Mouse (Mus musculus): ENCODE measurements around the gene Zfp62. TPM values are rescaled to one million over a fixed set of nuclear protein-coding genes. Genes with fewer than 3 reads are reported as not detected.

Zfp62 gene
- 25.6 and 40.2 TPM in 2 replicates for total RNA-seq (2014; rRNA removed)
- polyA plus RNA-seq (2015; fragmentation: Nextera tagmentation; extraction: Ambion mirVana) = 26.0 and 26.6 TPM in 2 replicates

GRCm38 (mm10) chr11:49203129-49203768 is at the start of gene Zfp62:
Gene Zfp62 (plus strand): TSS chr11:49203292.
- TF ChIP-seq CTCF (IDR thresholded peaks at IDR 0.05) = no peak
- under 1% methylated on average over 38 of the region's 47 CpGs for WGBS
- Histone ChIP-seq H3K27ac (ENCODE audit: low read depth, low read length) (peak within 1 kb of the TSS; percentile 97), H3K9me3 (ENCODE audit: low read length) (no peaks in the 10 kb centered on the region), H3K36me3 (ENCODE audit: insufficient read depth, low read length) (no peaks in the 10 kb centered on the region), H3K4me2 (ENCODE audit: low read depth, low read length, poor library complexity, severe bottlenecking) (peak within 1 kb of the TSS; percentile 77), H3K9ac (replicated peaks; ENCODE audit: low read length, poor library complexity, severe bottlenecking) (peak within 1 kb of the TSS; percentile 98), H3K27me3 (ENCODE audit: insufficient read depth, low read length) (no peaks in the 10 kb centered on the region), H3K4me3 (ENCODE audit: low read depth, low read length) (peak within 1 kb of the TSS; percentile 98), H3K4me1 (ENCODE audit: insufficient read depth, low read length) (peaks cover 9% of the 10 kb centered on the region)
- ATAC-seq (ENCODE audit: low FRiP score) (peak; percentile 95), DNase-seq (ENCODE audit: low spot score) (peak; percentile 95)

- DNase-seq (ENCODE audit: low spot score) = no peak
- Histone ChIP-seq H3K9ac (replicated peaks; ENCODE audit: low read length, poor library complexity, severe bottlenecking) (no peak within 1 kb of the TSS), H3K36me3 (ENCODE audit: insufficient read depth, low read length) (no peaks in the 10 kb centered on the region), H3K4me1 (ENCODE audit: insufficient read depth, low read length) (no peaks in the 10 kb centered on the region), H3K4me3 (ENCODE audit: low read depth, low read length) (no peak within 1 kb of the TSS), H3K9me3 (ENCODE audit: low read length) (no peaks in the 10 kb centered on the region), H3K27me3 (ENCODE audit: insufficient read depth, low read length) (no peaks in the 10 kb centered on the region), H3K27ac (ENCODE audit: low read depth, low read length) (no peak within 1 kb of the TSS), H3K4me2 (ENCODE audit: low read depth, low read length, poor library complexity, severe bottlenecking) (no peak within 1 kb of the TSS)
- 91% methylated on average over 1 of the region's 1 CpGs for WGBS
- ATAC-seq (ENCODE audit: low FRiP score) = no peak
- TF ChIP-seq CTCF (IDR thresholded peaks at IDR 0.05) = no peak
Measured at GRCm38 (mm10) chr11:49154077-49154476, 49.0 kb upstream of the Zfp62 start, which contains the start of gene Olfr1394. Gene Olfr1394 (plus strand): TSS chr11:49154377.

GRCm38 (mm10) chr11:49156821-49157814 is 46.0 kb upstream of the Zfp62 start:
- no peaks in the 10 kb centered on the region for H3K27me3 ChIP-seq (ENCODE audit: insufficient read depth, low read length)
- H3K4me3 ChIP-seq (ENCODE audit: low read depth, low read length) = no peak overlapping the region
- DNase-seq (ENCODE audit: low spot score) (no peak), ATAC-seq (ENCODE audit: low FRiP score) (no peak)
- no peak overlapping the region for H3K9ac ChIP-seq (replicated peaks; ENCODE audit: low read length, poor library complexity, severe bottlenecking)
- WGBS = 95% methylated on average over 2 of the region's 2 CpGs
- no peaks in the 10 kb centered on the region for H3K9me3 ChIP-seq (ENCODE audit: low read length)
- no peaks in the 10 kb centered on the region for H3K4me1 ChIP-seq (ENCODE audit: insufficient read depth, low read length)
- no peaks in the 10 kb centered on the region for H3K36me3 ChIP-seq (ENCODE audit: insufficient read depth, low read length)
- H3K4me2 ChIP-seq (ENCODE audit: low read depth, low read length, poor library complexity, severe bottlenecking) = no peak overlapping the region
- no peak for TF ChIP-seq CTCF (IDR thresholded peaks at IDR 0.05)
- H3K27ac ChIP-seq (ENCODE audit: low read depth, low read length) = no peak overlapping the region

GRCm38 (mm10) chr11:49168839-49169611 is 34.1 kb upstream of the Zfp62 start:
- TF ChIP-seq CTCF (IDR thresholded peaks at IDR 0.05) = no peak
- Histone ChIP-seq H3K4me1 (ENCODE audit: insufficient read depth, low read length) (no peaks in the 10 kb centered on the region), H3K27me3 (ENCODE audit: insufficient read depth, low read length) (no peaks in the 10 kb centered on the region; the same call in 1 of the 2 replicates), H3K9ac (replicated peaks; ENCODE audit: low read length, poor library complexity, severe bottlenecking) (no peak overlapping the region), H3K9me3 (ENCODE audit: low read length) (peaks cover 4% of the 10 kb centered on the region; the same call in 1 of the 2 replicates), H3K4me3 (ENCODE audit: low read depth, low read length) (peak overlapping the region; percentile 41), H3K36me3 (ENCODE audit: insufficient read depth, low read length) (no peaks in the 10 kb centered on the region), H3K4me2 (ENCODE audit: low read depth, low read length, poor library complexity, severe bottlenecking) (peak overlapping the region; percentile 75), H3K27ac (ENCODE audit: low read depth, low read length) (no peak overlapping the region)
- peak; percentile 79 for ATAC-seq (ENCODE audit: low FRiP score)
- WGBS = 3% methylated on average over 50 of the region's 50 CpGs
- peak; percentile 21 for DNase-seq (ENCODE audit: low spot score)

GRCm38 (mm10) chr11:49170576-49170975 is 32.5 kb upstream of the Zfp62 start:
- no peaks in the 10 kb centered on the region; the same call in 1 of the 2 replicates for H3K27me3 ChIP-seq (ENCODE audit: insufficient read depth, low read length)
- no peaks in the 10 kb centered on the region for H3K4me1 ChIP-seq (ENCODE audit: insufficient read depth, low read length)
- no peak for TF ChIP-seq CTCF (IDR thresholded peaks at IDR 0.05)
- DNase-seq (ENCODE audit: low spot score) (no peak), ATAC-seq (ENCODE audit: low FRiP score) (no peak)
- peaks cover 4% of the 10 kb centered on the region; the same call in 1 of the 2 replicates for H3K9me3 ChIP-seq (ENCODE audit: low read length)
- H3K9ac ChIP-seq (replicated peaks; ENCODE audit: low read length, poor library complexity, severe bottlenecking) = no peak overlapping the region
- WGBS = 95% methylated on average over 4 of the region's 4 CpGs
- no peaks in the 10 kb centered on the region for H3K36me3 ChIP-seq (ENCODE audit: insufficient read depth, low read length)
- H3K4me3 ChIP-seq (ENCODE audit: low read depth, low read length) = no peak overlapping the region
- no peak overlapping the region for H3K4me2 ChIP-seq (ENCODE audit: low read depth, low read length, poor library complexity, severe bottlenecking)
- H3K27ac ChIP-seq (ENCODE audit: low read depth, low read length) = no peak overlapping the region

Measured in midbrain, postnatal 0 days (tissue).